Mouse (Mus musculus) neutrophil, adult 5-6 weeks (primary cell): ENCODE measurements around the gene Eif4ebp2. TPM values are rescaled to one million over a fixed set of nuclear protein-coding genes. Genes with fewer than 3 reads are reported as not detected.

ENCODE experiments used
- ATAC-seq: fragments of 151-379, 151-347 bp; 2 replicates; pipeline ENCODE4 v1.8.0; 2017; ENCODE audit warnings: mild to moderate bottlenecking, moderate TSS enrichment; ENCODE audit not compliant: insufficient number of reproducible peaks, poor library complexity, low FRiP score, severe bottlenecking; ENCODE audit errors: extremely low read depth
- total RNA-seq: library from RNA; stranded (forward); fragments of 200-1000 nt; gene quantifications from 2 replicates; pipeline ENCODE4 v1.2.3, GENCODE M21; 2017

Eif4ebp2 gene
- total RNA-seq, 1 experiment from 2014 or later = 24.3 TPM

DNA sequence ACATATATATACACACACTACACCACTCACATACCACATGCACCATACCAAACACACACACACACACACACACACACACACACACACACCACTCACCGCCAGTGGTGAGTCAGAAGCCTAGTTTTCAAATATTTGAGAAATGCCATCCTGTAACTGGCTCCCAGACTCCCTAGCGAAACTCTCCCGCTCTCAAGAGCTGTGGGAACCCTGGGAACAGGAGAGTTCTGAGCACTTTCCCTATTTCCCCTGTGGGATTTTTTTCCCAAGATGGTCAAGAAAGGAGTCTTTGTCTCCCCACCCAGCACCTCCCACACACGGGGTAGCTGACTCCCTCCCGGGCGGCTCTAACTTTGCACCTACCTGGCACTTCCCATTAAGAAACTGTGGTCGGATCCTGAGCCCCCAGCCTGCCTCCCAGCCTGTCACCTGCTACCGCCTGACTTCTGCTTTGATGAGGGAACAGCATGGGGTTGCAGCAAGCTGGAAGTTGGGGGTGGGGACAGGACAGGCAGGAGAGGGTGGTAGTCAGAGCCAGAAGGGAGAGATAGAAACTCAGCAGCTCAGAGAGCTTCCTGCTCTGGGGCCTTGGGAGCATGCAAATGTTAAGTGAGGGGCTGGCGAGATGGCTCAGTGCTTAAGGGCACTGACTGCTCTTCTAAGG is 57.9 kb downstream of the Eif4ebp2 start:
- ATAC-seq = no peak

DNA sequence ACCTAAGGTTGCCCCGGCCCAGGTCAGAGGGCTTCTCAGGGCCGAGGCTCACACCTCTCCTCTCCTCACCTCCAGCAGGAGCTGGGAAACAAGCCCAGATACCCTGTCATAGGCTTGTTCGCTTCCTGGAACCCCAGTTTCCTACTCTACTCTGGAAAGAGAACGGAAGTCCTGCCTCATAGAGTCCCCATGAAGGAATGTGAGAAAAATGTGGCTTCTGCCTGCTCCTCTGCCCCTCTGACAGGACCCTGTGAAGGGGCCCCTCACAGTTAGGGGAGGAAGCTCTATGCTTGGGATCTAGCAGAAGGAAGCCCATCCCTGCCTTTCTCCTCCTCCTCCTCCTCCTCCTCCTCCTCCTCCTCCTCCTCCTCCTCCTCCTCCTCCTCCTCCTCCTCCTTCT is 59.9 kb downstream of the Eif4ebp2 start:
- no peak for ATAC-seq

DNA sequence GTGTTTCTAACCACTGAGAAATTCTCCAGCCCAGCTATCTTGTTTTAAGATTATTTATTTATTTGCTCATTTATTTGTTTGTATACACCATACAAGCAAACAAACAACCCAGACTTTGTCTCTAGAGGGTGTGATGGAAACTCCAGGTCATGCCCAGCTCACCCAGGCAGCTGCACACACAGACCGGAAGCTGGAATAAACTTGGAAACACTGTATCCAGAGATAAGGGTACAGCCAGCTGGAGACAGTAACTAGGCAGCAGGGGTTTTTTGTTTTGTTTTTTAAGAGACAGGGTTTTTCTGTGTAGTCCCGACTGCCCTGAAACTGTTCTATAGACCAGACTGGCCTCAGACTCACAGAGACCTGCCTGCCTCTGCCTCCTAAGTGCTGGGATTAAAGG is 62.3 kb downstream of the Eif4ebp2 start:
- no peak for ATAC-seq

DNA sequence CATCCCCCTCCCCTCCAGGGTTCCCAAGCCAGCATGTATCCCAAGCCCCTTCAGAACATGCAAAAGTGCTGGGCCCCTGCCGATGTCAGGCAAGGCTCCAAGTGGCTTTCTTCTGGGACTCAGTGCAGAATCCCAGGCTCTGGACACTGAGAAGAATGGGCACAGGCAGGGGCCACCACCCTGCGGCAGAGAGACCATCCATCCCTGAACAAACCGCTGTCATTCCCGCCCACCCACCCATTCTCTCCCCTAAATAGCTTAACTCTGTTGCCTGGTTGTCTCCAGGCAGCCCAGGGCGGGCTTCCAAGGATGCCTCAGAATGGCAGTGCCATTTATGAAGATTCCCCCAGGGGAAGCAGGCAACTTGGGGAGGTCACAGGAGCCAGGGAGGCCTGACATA is 63.4 kb downstream of the Eif4ebp2 start:
- no peak for ATAC-seq

DNA sequence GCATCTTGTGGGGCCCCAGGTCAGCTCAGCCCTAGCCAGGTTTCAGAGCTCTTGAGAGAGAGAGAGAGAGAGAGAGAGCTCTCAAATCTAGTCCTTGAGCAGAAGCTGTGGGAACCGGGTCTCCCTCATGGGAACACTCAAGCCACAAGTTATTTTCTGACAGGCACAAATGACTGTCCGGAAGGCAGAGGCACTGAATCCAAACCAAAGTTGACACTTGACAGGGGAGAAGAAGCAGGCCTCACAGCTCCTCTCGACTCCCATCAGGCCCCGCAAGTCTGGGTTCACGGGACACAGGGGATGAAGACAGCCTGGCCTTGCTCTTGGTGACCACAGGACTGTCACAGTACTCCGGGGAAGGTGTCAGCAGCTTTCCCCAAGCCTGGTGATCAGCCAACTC is 66.2 kb downstream of the Eif4ebp2 start:
- no peak for ATAC-seq

DNA sequence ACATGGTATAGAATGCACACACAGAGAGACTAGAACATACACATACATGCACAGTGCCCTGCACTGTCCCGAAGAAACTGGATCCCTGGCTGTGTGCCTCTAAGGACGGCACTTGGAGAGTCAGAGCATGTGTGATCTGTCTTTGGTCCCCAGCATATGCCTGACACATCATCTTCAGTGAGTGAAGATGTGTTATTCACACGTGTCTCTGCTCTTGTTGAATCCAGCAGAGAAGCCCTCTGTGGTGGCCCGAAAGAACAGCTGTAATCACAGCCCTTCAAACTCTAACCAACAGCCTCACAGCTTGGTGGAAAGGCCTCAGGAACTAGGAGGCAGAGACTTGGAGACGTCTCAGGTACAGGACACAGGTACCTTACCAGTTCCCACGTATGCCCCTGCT is 67.3 kb downstream of the Eif4ebp2 start:
- ATAC-seq = no peak

DNA sequence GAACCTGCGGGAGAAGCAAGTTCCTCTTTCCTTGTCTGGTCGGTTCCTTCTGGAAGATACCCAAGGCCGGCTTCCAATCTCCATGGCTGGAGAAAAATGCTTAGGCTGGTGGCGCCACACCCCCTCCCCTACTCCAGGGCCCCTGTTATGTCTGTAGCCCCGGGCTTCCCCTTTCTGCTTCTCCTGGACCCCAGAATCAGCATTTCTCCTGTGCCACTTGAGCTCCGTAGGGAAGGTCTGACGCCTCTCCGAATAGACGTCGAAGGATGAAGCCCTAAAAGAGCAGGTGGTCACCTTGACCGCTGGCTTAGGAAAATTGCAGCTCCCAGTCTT is 68.8 kb downstream of the Eif4ebp2 start:
- ATAC-seq = no peak

DNA sequence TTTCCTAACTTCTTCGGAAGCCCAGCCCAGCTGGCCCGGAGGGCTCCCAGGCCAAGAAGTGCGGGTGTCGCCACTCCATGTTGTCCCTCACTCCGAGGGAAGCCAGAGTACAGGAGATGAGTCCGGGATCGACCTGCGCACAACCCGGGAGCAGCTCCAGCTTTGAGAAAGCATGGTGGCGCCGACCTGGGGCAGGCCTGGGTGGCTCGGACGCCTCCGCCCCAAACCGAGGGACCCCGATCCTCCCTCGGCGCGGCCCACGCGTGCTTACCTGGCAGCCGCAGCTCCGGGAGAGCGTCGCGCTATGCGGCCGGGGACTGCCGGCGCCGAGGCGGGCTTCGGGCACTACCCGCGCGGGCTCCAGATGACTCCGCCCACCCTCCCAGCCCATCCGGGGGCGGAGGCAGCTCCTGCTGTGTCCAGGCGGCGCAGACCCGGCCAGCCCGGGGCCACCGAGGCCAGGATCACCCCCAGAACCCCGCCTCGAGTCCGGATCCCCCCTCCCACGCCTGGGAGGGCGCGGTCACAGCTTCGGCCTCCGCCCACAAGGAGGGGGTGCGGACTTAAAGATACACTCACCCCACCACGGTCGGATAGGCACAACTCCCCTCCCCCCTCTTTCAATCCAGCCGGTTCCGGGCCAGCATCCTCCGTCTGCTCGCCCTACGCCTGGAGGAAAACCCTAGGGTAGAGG is 69.3 kb downstream of the Eif4ebp2 start, which contains the start of gene Pald1:
Gene Pald1, minus strand, starts transcription at position 510 of the 694 bp plus-strand sequence.
- no peak for ATAC-seq

DNA sequence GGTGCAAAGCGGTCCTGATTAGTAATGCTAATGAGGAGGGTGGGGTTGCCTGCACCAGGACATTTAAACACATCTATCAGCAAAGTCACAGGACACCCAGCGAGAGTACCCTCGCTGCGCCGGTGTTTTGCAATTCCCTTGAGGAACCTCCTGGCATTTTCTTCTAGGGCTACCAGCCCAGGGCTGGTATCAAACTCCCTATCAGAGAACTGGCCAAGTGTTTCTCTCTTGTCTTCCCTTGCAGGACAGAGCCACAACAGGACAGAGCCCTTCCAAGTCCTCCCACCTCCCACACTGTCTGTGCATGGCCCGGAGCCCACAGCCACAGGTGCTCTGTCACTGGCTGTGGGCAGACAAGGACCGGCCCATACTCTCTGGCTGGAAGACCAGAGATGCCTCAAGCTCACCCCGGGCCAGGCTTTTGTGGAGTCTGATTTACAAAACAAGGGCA is 70.2 kb downstream of the Eif4ebp2 start:
- ATAC-seq = no peak

DNA sequence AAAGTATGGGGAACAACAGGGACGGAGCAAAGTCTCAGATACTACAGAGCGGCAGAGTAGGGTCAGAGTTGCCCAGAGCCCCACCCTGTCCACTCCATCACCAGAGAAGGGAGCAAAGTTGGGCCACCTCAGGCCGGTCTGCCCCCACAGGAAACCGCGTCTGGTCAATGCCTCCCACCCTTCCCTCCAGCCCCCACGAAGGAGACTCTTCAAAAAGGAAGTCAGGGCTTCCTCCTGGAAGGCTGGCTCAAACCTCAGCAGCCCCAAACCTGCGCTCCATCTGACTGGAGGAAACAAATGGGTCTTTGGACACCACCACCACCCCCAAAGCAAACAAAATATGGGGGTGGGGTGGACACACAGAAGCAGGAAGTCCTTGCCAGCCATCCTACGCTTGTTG is 70.6 kb downstream of the Eif4ebp2 start:
- no peak for ATAC-seq

DNA sequence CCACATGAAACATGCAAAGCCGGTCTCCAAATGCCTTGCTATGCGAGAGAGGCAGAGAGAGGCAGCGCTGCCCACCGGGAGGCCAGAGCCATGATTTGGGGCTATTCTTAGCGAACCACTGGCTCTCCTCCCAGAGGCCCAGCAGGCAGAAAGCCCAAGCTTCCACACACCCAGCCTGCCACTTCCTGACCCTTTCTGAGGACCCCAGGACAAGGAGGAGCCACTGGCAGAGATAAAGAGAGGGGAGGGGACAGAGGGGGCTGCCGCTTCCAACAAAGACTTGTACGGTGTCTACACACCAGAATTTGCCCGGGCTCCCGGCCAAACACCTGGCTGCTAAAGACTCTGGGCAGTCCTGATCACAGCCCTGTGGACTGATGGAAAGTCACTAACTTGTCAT is 72.3 kb downstream of the Eif4ebp2 start:
- ATAC-seq = no peak

DNA sequence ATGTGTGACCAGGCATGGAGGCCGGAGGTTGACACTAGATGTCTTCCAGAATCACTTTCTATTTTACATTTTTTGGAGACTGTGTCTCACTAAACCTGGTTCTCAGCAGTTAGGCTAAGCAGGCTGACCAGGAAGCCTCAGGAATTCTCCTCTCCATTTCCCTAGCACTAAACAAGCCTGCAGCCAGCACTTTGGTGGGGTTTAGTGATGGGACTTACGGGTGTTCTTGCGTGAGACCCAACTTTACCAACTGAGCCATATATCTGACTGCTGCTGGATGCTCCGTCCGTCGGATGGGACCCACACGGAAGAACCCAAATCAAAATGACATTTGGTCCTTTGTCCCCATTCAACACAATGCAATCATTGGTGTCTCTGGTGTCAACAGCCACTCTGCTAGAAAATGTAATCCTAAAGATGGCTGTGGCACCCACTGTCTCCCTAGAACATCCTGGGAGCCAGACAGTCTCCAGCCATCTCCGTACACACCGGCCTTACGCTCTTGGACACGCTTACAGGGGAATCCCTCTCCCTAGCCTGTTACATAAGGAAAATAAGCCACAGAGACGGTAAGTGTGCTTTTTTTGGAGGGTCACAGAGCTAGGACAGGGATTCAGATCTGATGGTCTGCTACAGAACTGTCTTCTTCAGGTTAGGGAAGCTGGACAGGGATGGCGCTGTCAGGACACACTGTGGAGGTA is 73.0 kb downstream of the Eif4ebp2 start:
- no peak for ATAC-seq

DNA sequence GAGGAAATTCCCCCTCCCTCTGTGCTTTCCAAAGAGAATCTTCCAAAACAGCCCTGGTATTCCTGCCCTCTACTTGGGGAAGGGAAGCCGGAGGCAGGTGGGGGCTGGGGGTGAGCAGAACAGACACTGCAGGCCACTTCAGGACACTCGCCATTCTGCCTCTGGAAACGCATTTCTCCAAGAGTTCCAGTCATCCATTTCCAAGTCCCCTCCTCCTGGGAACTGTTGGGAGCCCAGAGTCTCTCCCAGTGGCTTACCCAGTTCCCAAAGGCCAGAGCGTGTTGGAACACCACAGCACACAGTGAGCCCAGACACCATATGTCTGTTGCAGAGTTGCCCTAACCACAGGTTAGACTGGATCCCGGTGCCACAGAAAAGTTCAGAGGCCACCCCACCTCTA is 73.8 kb downstream of the Eif4ebp2 start:
- ATAC-seq = no peak

Other genes starting within 250 kb of the Eif4ebp2 start
- 0.61 and 0.93 TPM in 2 replicates for gene Adamts14, start 179.2 kb downstream of the Eif4ebp2 start, total RNA-seq
- 5.1 and 5.5 TPM in 2 replicates for gene Prf1, start 154.8 kb downstream of the Eif4ebp2 start, total RNA-seq
- not detected in 2 replicates for gene Pald1, start 69.1 kb downstream of the Eif4ebp2 start, total RNA-seq
- gene Nodal, start 34.7 kb downstream of the Eif4ebp2 start, total RNA-seq = not detected in 2 replicates
- 1.5 and 2.9 TPM in 2 replicates for gene Lrrc20, start 23.1 kb upstream of the Eif4ebp2 start, total RNA-seq
- not detected in 2 replicates for gene Npffr1, start 142.8 kb upstream of the Eif4ebp2 start, total RNA-seq
- 10.0 and 11.7 TPM in 2 replicates for gene Ppa1, start 195.9 kb upstream of the Eif4ebp2 start, total RNA-seq
- gene Sar1a, start 227.6 kb upstream of the Eif4ebp2 start, total RNA-seq = 99.3 and 110 TPM in 2 replicates
- gene Tysnd1, start 242.9 kb upstream of the Eif4ebp2 start, total RNA-seq = 7.1 and 8.7 TPM in 2 replicates